In the genomic region with DNA sequence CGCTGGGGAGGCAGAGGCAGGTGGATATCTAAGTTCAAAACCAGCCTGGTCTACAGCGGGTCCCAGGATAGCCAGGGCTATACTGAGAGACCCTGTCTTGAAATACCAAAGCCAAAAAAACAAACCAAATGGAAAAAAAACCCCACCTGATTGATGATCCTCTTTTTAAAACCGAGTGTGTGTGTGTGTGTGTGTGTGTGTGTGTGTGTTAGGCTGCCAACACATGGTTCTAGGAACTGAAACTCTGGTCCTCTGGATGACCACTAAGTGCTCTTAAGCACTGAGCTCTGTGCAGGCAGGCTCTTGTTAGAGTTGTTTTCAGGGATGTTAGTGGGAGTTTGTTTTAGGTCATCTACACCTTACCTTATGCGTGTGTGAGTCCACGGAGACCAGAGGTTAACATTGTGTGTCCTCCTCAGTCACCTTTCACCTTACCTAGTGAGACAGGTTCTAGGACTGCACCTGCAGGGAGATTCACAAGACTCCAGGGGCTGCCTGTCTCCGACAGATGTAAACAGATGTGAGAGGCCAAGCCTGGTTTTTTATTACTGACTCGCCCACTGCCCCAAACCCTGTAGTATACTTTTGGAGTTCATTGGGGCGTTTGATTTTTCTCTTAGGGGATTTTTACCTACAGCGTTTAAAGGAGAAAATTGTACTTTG, we compare ENCODE assay signal across 21 mouse cellular contexts.
"Had no signal": no experiment of that assay in that cellular context is flagged by ENCODE, and none has a peak within 500 bp of the region (broad histone marks: within the 10 kb centered on the region; RNA-seq: fewer than 3 reads in every experiment).

No protein-coding gene starts in this region.

- H3K27ac ChIP-seq: layer of hippocampus, adult 2 months; limb, embryonic 10.5 days; limb, embryonic 13.5 days; liver, embryonic 13.5 days; midbrain, embryonic 12.5 days; midbrain, embryonic 15.5 days; neural tube, embryonic 13.5 days; stomach, postnatal 0 days had no signal

- H3K4me2 ChIP-seq: limb, embryonic 13.5 days; liver, embryonic 13.5 days; midbrain, embryonic 12.5 days; midbrain, embryonic 15.5 days; neural tube, embryonic 13.5 days had no signal

- ATAC-seq: midbrain, embryonic 15.5 days had no signal

- H3K4me1 ChIP-seq: limb, embryonic 10.5 days; limb, embryonic 13.5 days; midbrain, embryonic 15.5 days had no signal

- H3K9me3 ChIP-seq: limb, embryonic 10.5 days; limb, embryonic 13.5 days; liver, embryonic 13.5 days; midbrain, embryonic 12.5 days; midbrain, embryonic 15.5 days; neural tube, embryonic 13.5 days had no signal

- DNase-seq: kidney, adult 18-20 months; kidney, adult 9 months; kidney, postnatal 14 days; layer of hippocampus, adult 9-11 months; liver; liver, embryonic 13.5 days; lung, adult 2 months; lung, postnatal 14 days; lung, postnatal 4 days; retina, postnatal 1 day; right cerebral cortex, postnatal 25 days; thymus, adult 2 months; thymus, postnatal 14 days had no signal

- H3K4me3 ChIP-seq: layer of hippocampus, adult 2 months; limb, embryonic 10.5 days; limb, embryonic 13.5 days; liver, embryonic 13.5 days; midbrain, embryonic 12.5 days; midbrain, embryonic 15.5 days; myocyte; neural tube, embryonic 13.5 days had no signal

- H3K27me3 ChIP-seq: limb, embryonic 13.5 days; liver, embryonic 13.5 days; midbrain, embryonic 12.5 days; midbrain, embryonic 15.5 days; neural tube, embryonic 13.5 days had no signal

- H3K9ac ChIP-seq: limb, embryonic 13.5 days; liver, embryonic 13.5 days; midbrain, embryonic 12.5 days; midbrain, embryonic 15.5 days; neural tube, embryonic 13.5 days had no signal
